Mouse (Mus musculus) MEL (cell line): ENCODE results near the gene Amhr2. TPM values are rescaled to one million over a fixed set of nuclear protein-coding genes. Genes with fewer than 3 reads are reported as not detected.

Experiments used
- DNase-seq: peaks from one replicate; pipeline ENCODE4 v3.0.0; 2011; ENCODE audit warnings: low read depth, low spot score
- H3K27ac ChIP-seq: 2 replicates; pipeline ENCODE4 v1.5.1; 2012; ENCODE audit warnings: low read depth, mild to moderate bottlenecking, control low read depth, low read length, moderate library complexity; ENCODE audit not compliant: control insufficient read depth
- H3K27me3 ChIP-seq, 2 experiments: fragments of 150-350 bp in 1 of 2; sonication (generic) in 1 of 2; 2 replicates each; pipeline ENCODE4 v1.6.1; 2012; ENCODE audit warnings: low read length in 2 of 2, mild to moderate bottlenecking in 2 of 2, improper control_type of control experiment in 1 of 2, moderate library complexity in 1 of 2; ENCODE audit not compliant: insufficient read depth in 2 of 2, control insufficient read depth in 1 of 2
- H3K36me3 ChIP-seq, 2 experiments: 2 replicates each; pipeline ENCODE4 v1.6.1; 2012 to 2014; ENCODE audit warnings: low read length in 2 of 2, improper control_type of control experiment in 1 of 2, inconsistent platforms in 1 of 2, mild to moderate bottlenecking in 1 of 2; ENCODE audit not compliant: insufficient read depth in 2 of 2, control insufficient read depth in 1 of 2
- H3K4me1 ChIP-seq, 2 experiments: fragments of 150-350 bp in 1 of 2; sonication (generic) in 1 of 2; 2 replicates each; pipeline ENCODE4 v1.6.1; 2012; ENCODE audit warnings: low read length in 2 of 2, improper control_type of control experiment in 1 of 2, mild to moderate bottlenecking in 1 of 2; ENCODE audit not compliant: insufficient read depth in 2 of 2, control insufficient read depth in 1 of 2
- H3K4me3 ChIP-seq, 2 experiments: fragments of 150-350 bp in 1 of 2; sonication (generic) in 1 of 2; 2 replicates each; pipeline ENCODE4 v1.5.1; 2012; ENCODE audit warnings: low read depth in 2 of 2, low read length in 2 of 2, mild to moderate bottlenecking in 2 of 2, moderate library complexity in 2 of 2, control low read depth in 1 of 2, improper control_type of control experiment in 1 of 2; ENCODE audit not compliant: control insufficient read depth in 1 of 2, insufficient read depth in 1 of 2
- H3K79me2 ChIP-seq: 2 replicates; pipeline ENCODE4 v1.6.1; 2012; ENCODE audit warnings: mild to moderate bottlenecking, low read length, moderate library complexity; ENCODE audit not compliant: control insufficient read depth, poor library complexity, insufficient read depth
- H3K9ac ChIP-seq: 2 replicates; pipeline ENCODE4 v1.6.1; 2012; ENCODE audit warnings: low read depth, mild to moderate bottlenecking, control low read depth, low read length, moderate library complexity; ENCODE audit not compliant: control insufficient read depth, poor library complexity, severe bottlenecking
- H3K9me3 ChIP-seq: fragments of 150-350 bp; sonication (generic); replicated peaks from 2 replicates; pipeline ENCODE4 v1.6.1; 2012; ENCODE audit warnings: mild to moderate bottlenecking, low read length, improper control_type of control experiment, moderate library complexity; ENCODE audit not compliant: insufficient read depth
- CTCF ChIP-seq, 3 experiments: IDR thresholded peaks in 2 of 3; conservative IDR thresholded peaks in 1 of 3; 2 replicates each; pipeline ENCODE4 v1.5.1; 2011 to 2012; ENCODE audit warnings: low read length in 3 of 3, low read depth in 2 of 3, mild to moderate bottlenecking in 2 of 3, improper control_type of control experiment in 1 of 3, inconsistent platforms in 1 of 3, mixed read lengths in 1 of 3, moderate library complexity in 1 of 3; ENCODE audit not compliant: control insufficient read depth in 1 of 3, insufficient read depth in 1 of 3, poor library complexity in 1 of 3, severe bottlenecking in 1 of 3
- GABPA ChIP-seq: IDR thresholded peaks from 2 replicates; pipeline ENCODE4 v1.6.1; 2012; ENCODE audit warnings: low read depth, mild to moderate bottlenecking, inconsistent platforms, low read length, improper control_type of control experiment, moderate library complexity
- GATA1 ChIP-seq: IDR thresholded peaks from 2 replicates; pipeline ENCODE4 v1.6.1; 2011; ENCODE audit warnings: low read depth, low read length, improper control_type of control experiment
- HCFC1 ChIP-seq: IDR thresholded peaks from 2 replicates; pipeline ENCODE4 v1.6.1; 2012; ENCODE audit warnings: low read depth, mild to moderate bottlenecking, inconsistent platforms, low read length, improper control_type of control experiment, moderate library complexity
- JUND ChIP-seq: IDR thresholded peaks from 2 replicates; pipeline ENCODE4 v1.6.1; 2011; ENCODE audit warnings: low read depth, mild to moderate bottlenecking, improper control_type of control experiment, low read length
- MAZ ChIP-seq: IDR thresholded peaks from 2 replicates; pipeline ENCODE4 v1.6.1; 2012; ENCODE audit warnings: low read depth, mild to moderate bottlenecking, inconsistent platforms, low read length, improper control_type of control experiment
- NRF1 ChIP-seq: IDR thresholded peaks from 2 replicates; pipeline ENCODE4 v1.6.1; 2014; ENCODE audit warnings: low read depth, mild to moderate bottlenecking, inconsistent platforms, low read length, improper control_type of control experiment, moderate library complexity; ENCODE audit not compliant: poor library complexity, insufficient read depth, severe bottlenecking
- POLR2AphosphoS2 ChIP-seq: IDR thresholded peaks from 2 replicates; pipeline ENCODE4 v1.6.1; 2011; ENCODE audit warnings: low read length, improper control_type of control experiment
- RAD21 ChIP-seq: IDR thresholded peaks from 2 replicates; pipeline ENCODE4 v1.6.1; 2011; ENCODE audit warnings: mild to moderate bottlenecking, low read depth, low read length, improper control_type of control experiment
- RCOR1 ChIP-seq: IDR thresholded peaks from 2 replicates; pipeline ENCODE4 v1.6.1; 2012; ENCODE audit warnings: low read depth, mild to moderate bottlenecking, inconsistent platforms, low read length, improper control_type of control experiment
- SIN3A ChIP-seq: IDR thresholded peaks from 2 replicates; pipeline ENCODE4 v1.6.1; 2012; ENCODE audit warnings: low read length, improper control_type of control experiment, inconsistent platforms
- USF2 ChIP-seq, 2 experiments: IDR thresholded peaks; 2 replicates each; pipeline ENCODE4 v1.6.1; 2011 to 2012; ENCODE audit warnings: improper control_type of control experiment in 2 of 2, low read length in 2 of 2, borderline replicate concordance in 1 of 2, inconsistent platforms in 1 of 2, low read depth in 1 of 2, mild to moderate bottlenecking in 1 of 2; ENCODE audit not compliant: insufficient read depth in 1 of 2
- ZKSCAN1 ChIP-seq: IDR thresholded peaks from 2 replicates; pipeline ENCODE4 v1.6.1; 2012; ENCODE audit warnings: low read depth, mild to moderate bottlenecking, inconsistent platforms, low read length, improper control_type of control experiment, moderate library complexity
- ZMIZ1 ChIP-seq: IDR thresholded peaks from 2 replicates; pipeline ENCODE4 v1.6.1; 2012; ENCODE audit warnings: low read depth, mild to moderate bottlenecking, inconsistent platforms, low read length, improper control_type of control experiment, moderate library complexity
- ZNF384 ChIP-seq: IDR thresholded peaks from 2 replicates; pipeline ENCODE4 v1.6.1; 2012; ENCODE audit warnings: low read depth, mild to moderate bottlenecking, inconsistent platforms, low read length, improper control_type of control experiment
- polyA plus RNA-seq, 2 experiments: library from polyadenylated mRNA; stranded (reverse) in 1 of 2; unstranded in 1 of 2; fragments of >175 nt in 1 of 2; fragments of >200 nt in 1 of 2; gene quantifications; 2 replicates each; pipeline versions ENCODE4 v1.2.1 to v1.2.4; 2012; ENCODE audit warnings: low replicate concordance in 2 of 2, low read depth in 1 of 2; ENCODE audit not compliant: insufficient read length in 2 of 2, insufficient read depth in 1 of 2, missing spikeins in 1 of 2
- total RNA-seq: library from RNA; depleted of rRNA; stranded (reverse); fragments of 300-350 nt; gene quantifications from 2 replicates; pipeline ENCODE4 v1.2.3, GENCODE M21; 2012

Amhr2 gene
- total and polyA plus RNA-seq, 3 experiments = 6.9 to 22.7 TPM; not detected in 1

GRCm38 (mm10) chr15:102483136-102483535 is 38.0 kb downstream of the Amhr2 start:
- no peak for DNase-seq
- Histone ChIP-seq H3K9ac (no peak overlapping the region), H3K36me3 (peaks cover 23 to 73% of the 10 kb centered on the region in 2 experiments), H3K4me1 (no peaks in the 10 kb centered on the region), H3K9me3 (no peaks in the 10 kb centered on the region), H3K27ac (no peak overlapping the region), H3K27me3 (no peaks in the 10 kb centered on the region), H3K79me2 (peaks cover 31% of the 10 kb centered on the region), H3K4me3 (no peak overlapping the region)
- TF ChIP-seq CTCF (IDR thresholded peaks at IDR 0.05 in 2 of 3, conservative IDR thresholded peaks at IDR 0.05 in 1 of 3; ENCODE audit: control insufficient read depth in 1 of 3, insufficient read depth in 1 of 3, low read depth in 2 of 3, low read length in 3 of 3, poor library complexity in 1 of 3, severe bottlenecking in 1 of 3) (no peak), RAD21 (no peak), HCFC1 (no peak), POLR2AphosphoS2 (0 out of 2 replicates have a peak, but pooled peaks have one; percentile 34), USF2 (IDR thresholded peaks at IDR 0.05; ENCODE audit: borderline replicate concordance in 1 of 2, insufficient read depth in 1 of 2, low read depth in 1 of 2, low read length in 2 of 2) (0 out of 4 replicates have a peak, but pooled peaks of 1 of the 2 experiments have one; percentile 7)

- H3K9ac ChIP-seq = no peak overlapping the region
- no peak for DNase-seq
- H3K36me3 ChIP-seq = peaks cover 27 to 83% of the 10 kb centered on the region in 2 experiments
- H3K79me2 ChIP-seq = peaks cover 23% of the 10 kb centered on the region
- no peaks in the 10 kb centered on the region for H3K9me3 ChIP-seq
- no peak for TF ChIP-seq RCOR1
- no peak for TF ChIP-seq GATA1
- TF ChIP-seq MAZ = no peak
- no peak for TF ChIP-seq JUND
- no peak for TF ChIP-seq SIN3A
- TF ChIP-seq GABPA = no peak
- TF ChIP-seq ZNF384 = no peak
- TF ChIP-seq NRF1 = no peak
- H3K4me3 ChIP-seq = no peak overlapping the region
- no peak overlapping the region for H3K27ac ChIP-seq
- no peaks in the 10 kb centered on the region for H3K27me3 ChIP-seq
- no peaks in the 10 kb centered on the region for H3K4me1 ChIP-seq
These were observed 40.7 kb downstream of the Amhr2 start for GRCm38 (mm10) chr15:102485853-102486252.

- H3K36me3 ChIP-seq = peaks cover 25 to 88% of the 10 kb centered on the region in 2 experiments
- H3K27me3 ChIP-seq = no peaks in the 10 kb centered on the region
- H3K27ac ChIP-seq = no peak overlapping the region
- TF ChIP-seq ZKSCAN1 (no peak), ZMIZ1 (no peak), CTCF (IDR thresholded peaks at IDR 0.05 in 2 of 3, conservative IDR thresholded peaks at IDR 0.05 in 1 of 3; ENCODE audit: control insufficient read depth in 1 of 3, insufficient read depth in 1 of 3, low read depth in 2 of 3, low read length in 3 of 3, poor library complexity in 1 of 3, severe bottlenecking in 1 of 3) (no peak), POLR2AphosphoS2 (no peak), RCOR1 (no peak)
- DNase-seq = no peak
- H3K4me1 ChIP-seq = no peaks in the 10 kb centered on the region
- H3K4me3 ChIP-seq = no peak overlapping the region
- H3K9ac ChIP-seq = no peak overlapping the region
- H3K9me3 ChIP-seq = no peaks in the 10 kb centered on the region
- peaks cover 18% of the 10 kb centered on the region for H3K79me2 ChIP-seq
These were observed 42.5 kb downstream of the Amhr2 start for GRCm38 (mm10) chr15:102487664-102488063.
